Mouse (Mus musculus) bone marrow macrophage, adult 2 months (primary cell): ENCODE results near the gene Ddc. TPM values are rescaled to one million over a fixed set of nuclear protein-coding genes. Genes with fewer than 3 reads are reported as not detected.

ENCODE experiments used
- H3K27ac ChIP-seq: 2 replicates; pipeline ENCODE4 v1.5.1; 2012; ENCODE audit warnings: low read depth, low read length; ENCODE audit not compliant: insufficient read depth
- H3K4me1 ChIP-seq: 2 replicates; pipeline ENCODE4 v1.6.1; 2012; ENCODE audit warnings: low read length; ENCODE audit not compliant: control insufficient read depth, insufficient read depth
- H3K4me3 ChIP-seq: 2 replicates; pipeline ENCODE4 v1.5.1; 2012; ENCODE audit warnings: mild to moderate bottlenecking, low read length, moderate library complexity; ENCODE audit not compliant: insufficient read depth
- CTCF ChIP-seq: IDR thresholded peaks from 2 replicates; pipeline ENCODE4 v1.5.1; 2012; ENCODE audit warnings: low read depth, mild to moderate bottlenecking, low read length, moderate library complexity
- POLR2A ChIP-seq: IDR thresholded peaks from 2 replicates; pipeline ENCODE4 v1.6.1; 2012; ENCODE audit warnings: mild to moderate bottlenecking, low read depth, low read length, borderline replicate concordance
- polyA plus RNA-seq: library from polyadenylated mRNA; stranded (reverse); fragments of >200 nt; gene quantifications from 2 replicates; pipeline ENCODE4 v1.2.4, GENCODE M21; 2012; ENCODE audit not compliant: missing spikeins, insufficient read depth, insufficient read length

Gene Ddc
- polyA plus RNA-seq, 1 experiment = not detected

DNA sequence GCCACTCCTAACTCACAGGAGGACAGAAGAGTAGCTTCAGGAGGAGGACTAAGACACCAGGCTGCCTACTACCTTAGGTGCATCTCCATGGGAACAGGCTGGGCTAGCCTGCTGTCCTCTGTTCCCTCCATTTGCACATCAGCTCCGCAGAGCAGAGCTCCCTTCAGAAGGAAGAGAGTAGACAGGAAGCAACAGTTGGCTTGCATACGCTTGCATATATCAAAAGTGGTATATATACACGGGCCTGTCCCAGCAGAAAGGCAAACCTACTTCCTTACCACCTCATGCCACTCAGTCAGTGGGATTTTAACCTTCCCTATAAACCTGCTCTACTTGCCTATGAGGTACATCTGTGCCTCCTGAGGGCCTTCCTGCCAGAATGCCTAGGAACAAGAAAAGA is 9.2 kb downstream of the Ddc start:
- Histone ChIP-seq H3K4me3 (no peak overlapping the region), H3K4me1 (peaks cover 25% of the 10 kb centered on the region), H3K27ac (no peak overlapping the region)
- TF ChIP-seq POLR2A = no peak
- TF ChIP-seq CTCF = no peak

DNA sequence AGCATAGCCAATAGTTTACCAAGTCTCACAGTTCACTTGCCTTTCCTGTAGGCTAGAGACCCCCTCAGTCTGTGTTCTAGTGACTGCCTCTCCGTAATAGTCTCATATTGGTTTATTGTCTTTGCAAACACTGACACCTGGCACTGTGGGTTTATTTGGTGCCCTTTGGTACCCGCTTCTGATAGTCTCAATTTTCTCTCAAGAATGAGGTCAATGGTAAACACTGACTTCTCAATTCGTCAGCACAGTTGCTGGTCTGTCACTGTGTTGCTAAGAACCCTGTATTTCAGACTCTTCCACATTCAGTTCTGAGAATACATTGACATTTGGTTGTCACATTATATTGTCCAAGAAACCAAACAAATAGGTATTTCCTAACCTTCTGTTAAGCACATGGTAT is 9.9 kb downstream of the Ddc start:
- Histone ChIP-seq H3K27ac (no peak overlapping the region), H3K4me3 (no peak overlapping the region), H3K4me1 (peaks cover 25% of the 10 kb centered on the region)
- TF ChIP-seq POLR2A (no peak), CTCF (no peak)

DNA sequence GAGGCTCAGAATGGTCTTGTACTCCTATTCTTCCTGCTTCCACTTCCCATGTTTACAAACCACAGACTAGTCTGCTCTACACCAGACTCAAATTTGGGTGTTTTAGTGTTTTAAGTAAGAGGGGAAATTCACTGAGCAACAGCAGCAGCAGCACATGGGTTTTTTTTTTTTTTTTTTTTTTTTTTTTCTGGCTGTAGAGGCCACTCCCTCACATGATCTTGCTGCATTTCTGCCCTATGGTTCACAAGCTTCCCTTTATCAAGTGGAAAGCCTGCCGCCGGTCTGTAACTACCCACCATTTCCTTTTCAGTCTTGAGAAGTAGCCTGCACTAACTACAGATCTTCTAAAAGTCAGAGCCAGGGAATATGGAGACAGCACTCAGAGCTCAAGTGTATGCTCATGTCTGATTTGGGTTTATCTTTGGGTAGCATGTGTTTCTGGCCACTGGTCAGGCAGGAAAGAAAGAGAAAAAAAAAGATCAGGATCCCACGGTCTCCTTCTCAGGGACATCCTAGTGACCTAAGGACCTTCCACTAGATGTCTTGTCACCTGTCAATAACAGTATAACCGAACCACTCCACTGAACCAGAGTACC is 11.4 kb downstream of the Ddc start:
- H3K27ac ChIP-seq = peak overlapping the region; percentile 69
- H3K4me1 ChIP-seq = peaks cover 25% of the 10 kb centered on the region
- H3K4me3 ChIP-seq = no peak overlapping the region
- no peak for TF ChIP-seq POLR2A
- no peak for TF ChIP-seq CTCF

DNA sequence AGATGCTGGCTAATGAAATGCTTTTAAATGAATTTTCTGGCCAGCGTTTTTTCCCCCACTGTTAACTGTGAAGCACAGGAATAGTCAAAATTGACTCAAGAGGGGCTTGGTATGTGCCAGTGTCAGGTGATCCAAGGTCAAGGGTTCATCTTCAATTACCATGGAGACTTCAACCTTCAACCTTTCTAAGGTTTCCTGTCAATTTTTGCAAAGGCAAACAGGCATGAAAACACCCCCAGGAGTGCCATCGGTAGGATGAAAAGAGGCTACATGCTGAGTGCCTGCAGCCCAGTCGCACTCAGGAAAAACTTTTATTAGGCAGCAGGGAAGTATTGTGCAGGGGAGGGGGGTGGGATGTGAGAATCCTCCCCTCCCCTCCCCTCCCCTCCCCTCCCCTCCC is 12.0 kb downstream of the Ddc start:
- Histone ChIP-seq H3K27ac (peak overlapping the region; percentile 11; the same call in 1 of the 2 replicates), H3K4me1 (peaks cover 25% of the 10 kb centered on the region), H3K4me3 (no peak overlapping the region)
- TF ChIP-seq CTCF = no peak
- TF ChIP-seq POLR2A = no peak

DNA sequence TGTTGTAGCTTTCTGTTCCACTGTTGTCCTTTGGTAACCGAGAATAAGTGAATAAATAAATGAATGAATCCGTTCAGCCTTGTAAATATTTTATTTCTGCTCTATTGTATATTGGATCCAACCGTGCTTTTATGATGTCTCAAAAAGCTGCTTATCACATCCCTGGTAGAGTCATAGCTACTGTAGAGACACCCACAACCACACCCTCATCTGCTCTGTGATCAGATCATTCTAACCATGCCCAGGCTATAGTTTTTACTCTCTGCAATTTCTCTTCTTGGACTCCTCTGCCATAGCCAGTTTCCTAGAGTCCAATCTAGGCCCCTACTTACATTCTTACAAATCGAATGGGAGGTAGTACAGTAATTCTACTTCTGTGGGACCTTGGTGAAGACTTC is 12.7 kb downstream of the Ddc start:
- TF ChIP-seq POLR2A = no peak
- TF ChIP-seq CTCF = no peak
- H3K4me3 ChIP-seq = no peak overlapping the region
- H3K4me1 ChIP-seq = peaks cover 25% of the 10 kb centered on the region
- no peak overlapping the region for H3K27ac ChIP-seq

DNA sequence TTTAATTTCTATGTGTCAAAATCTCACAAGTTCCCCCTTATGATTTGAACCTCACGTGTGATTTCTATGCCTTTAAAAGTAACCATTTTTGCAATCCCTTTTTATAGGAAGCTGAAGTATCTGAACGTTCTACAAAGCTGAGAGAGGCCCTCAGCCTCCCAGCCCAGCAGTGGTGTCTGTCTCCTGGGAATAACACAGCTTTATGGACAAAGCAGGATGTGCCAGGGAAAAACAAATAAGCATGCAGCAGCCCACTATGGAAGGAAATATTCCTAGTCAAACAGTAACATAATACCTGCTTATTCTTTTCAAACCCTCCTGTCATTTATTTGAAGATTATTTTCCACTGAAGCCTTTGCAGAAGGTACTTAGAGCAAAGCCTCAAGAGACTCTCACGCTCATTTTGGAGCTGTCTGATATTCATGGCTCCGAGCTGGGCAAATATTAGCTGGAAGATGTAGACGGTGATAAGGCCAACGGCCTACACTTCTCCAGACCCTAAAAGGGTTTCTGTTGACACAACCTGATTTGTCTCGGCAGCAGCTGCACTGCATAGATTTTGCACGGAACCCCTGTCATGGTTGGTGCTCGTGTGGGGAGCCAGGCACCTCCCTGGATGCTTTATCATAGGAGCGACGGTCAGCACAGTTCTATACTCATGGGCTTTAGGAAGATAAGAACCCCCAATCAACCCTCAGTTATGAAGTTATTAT is 13.3 kb downstream of the Ddc start:
- TF ChIP-seq CTCF (no peak), POLR2A (no peak)
- peaks cover 25% of the 10 kb centered on the region for H3K4me1 ChIP-seq
- no peak overlapping the region for H3K4me3 ChIP-seq
- no peak overlapping the region for H3K27ac ChIP-seq

DNA sequence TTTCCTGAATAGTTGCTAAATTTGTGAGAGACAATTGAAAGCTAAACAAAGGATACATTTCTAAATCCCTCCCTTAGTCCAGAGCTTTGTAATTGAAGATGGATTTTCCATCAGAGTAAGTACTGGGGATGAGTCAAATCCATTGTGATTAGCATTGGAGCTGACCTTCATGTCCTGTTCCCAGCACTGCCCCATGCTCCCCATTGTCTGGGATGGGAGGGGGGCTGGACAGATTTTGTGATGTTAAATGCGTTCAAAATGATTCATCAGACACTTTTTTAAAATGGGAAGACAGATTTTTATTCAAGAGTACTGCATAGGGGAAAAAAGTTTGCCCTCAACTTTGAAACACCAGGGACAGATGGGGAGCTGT is 16.2 kb downstream of the Ddc start:
- H3K4me1 ChIP-seq = peaks cover 9% of the 10 kb centered on the region
- no peak overlapping the region for H3K27ac ChIP-seq
- H3K4me3 ChIP-seq = no peak overlapping the region
- TF ChIP-seq CTCF (no peak), POLR2A (no peak)

DNA sequence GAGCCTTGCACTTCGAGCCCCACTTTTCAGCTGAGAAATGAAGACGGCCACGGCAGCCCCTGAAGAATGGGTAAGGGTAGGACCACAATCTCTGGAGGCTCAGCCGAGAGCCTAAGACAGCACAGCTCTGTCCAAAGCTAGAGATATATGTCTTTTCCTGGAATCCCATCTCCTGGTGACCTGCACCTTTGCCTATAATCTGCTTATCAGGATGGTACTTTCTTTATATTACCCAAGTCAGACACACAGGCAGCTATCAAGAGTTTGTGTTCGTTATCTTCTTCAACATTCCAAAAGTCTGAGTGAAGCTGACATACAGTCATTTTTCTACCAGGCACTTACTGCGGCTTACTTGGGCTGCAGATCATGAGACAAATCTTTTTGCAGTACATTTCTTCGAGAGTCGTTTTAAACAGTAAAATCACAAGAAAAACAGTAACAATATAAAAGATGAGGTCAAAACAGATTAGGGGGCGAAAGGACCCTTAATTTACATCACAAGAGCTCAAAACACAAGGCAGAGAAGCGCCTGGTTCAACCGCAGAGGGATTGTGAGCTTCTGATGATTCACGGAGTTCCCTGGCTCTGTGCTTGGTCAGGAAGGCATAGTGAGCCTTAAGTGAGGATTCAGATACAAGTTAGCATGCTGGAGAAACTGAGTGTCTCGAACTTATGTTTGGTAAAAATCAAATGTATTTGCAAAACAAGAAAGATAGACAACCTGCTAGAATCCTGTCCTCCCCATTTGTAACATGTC is 16.7 kb downstream of the Ddc start:
- Histone ChIP-seq H3K4me1 (peaks cover 7% of the 10 kb centered on the region), H3K4me3 (no peak overlapping the region), H3K27ac (no peak overlapping the region)
- TF ChIP-seq CTCF (no peak), POLR2A (no peak)

DNA sequence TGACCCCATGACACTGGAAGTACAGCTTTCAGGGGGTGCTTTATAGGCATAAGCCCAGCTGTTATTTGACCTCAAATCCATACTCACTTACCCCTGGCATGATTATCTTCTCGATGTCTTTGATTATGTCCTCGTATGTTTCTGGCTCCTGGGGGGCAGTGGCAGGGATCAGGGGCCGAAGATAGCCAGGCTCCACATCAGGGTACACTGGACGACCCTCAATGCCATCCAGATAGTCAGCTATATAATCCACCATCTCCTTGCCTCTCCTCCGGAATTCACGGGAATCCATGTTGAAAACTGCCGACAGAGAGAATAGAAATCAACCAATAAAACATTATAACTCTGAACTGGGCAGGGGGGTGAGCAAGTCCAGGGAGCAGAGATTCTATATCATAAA is 17.6 kb downstream of the Ddc start:
- no peak for TF ChIP-seq POLR2A
- H3K27ac ChIP-seq = no peak overlapping the region
- H3K4me1 ChIP-seq = no peaks in the 10 kb centered on the region
- H3K4me3 ChIP-seq = no peak overlapping the region

DNA sequence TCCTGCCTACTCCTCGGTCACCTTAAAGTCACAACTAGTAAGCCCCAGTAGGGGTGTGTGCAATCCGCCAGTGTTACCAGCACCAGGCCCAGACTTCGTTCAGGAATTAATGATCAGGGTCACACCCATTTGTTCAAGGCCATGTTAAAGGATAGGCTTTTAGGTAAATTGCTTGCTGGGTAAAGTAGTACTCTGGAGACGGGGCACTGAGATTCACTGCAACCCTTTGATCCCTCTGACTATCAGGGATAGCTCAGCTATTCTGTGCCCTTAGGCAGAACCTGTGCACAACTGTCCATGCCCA is 18.3 kb downstream of the Ddc start:
- Histone ChIP-seq H3K4me1 (no peaks in the 10 kb centered on the region), H3K27ac (no peak overlapping the region)
- no peak for TF ChIP-seq POLR2A
- no peak for TF ChIP-seq CTCF

DNA sequence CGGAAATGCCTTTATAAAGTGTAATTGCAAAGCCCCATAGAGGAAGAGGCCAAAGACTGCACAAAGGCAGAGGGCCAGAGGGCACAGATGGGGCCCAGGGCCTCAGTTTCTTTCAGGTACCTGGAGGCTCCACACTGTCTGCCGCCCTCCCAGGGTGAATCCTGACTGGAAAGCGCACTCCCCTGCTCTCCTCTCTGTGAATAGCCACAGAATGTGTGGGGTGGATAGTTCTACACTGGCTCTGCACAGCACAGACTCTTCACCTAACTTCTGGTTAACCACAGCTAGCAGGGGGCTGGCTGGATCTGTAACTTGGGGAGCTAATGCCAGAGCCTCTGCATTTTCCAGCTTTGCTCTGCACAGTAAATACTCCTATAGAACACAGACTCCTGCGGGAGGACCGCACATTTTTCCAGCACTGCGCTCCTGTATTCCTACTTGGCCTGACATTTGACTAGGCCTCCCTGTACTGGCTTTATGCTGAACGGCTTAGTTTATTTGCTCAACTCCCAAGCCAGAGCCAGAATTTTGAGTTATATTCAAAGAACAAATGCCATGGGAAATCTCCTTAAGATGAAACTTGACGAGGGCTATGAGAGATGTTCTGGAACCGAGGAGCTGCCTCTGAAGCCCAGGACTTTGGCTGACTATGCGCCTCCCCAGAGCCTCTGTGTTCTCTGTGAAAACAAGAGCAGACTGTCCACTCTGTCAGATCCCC is 18.8 kb downstream of the Ddc start:
- Histone ChIP-seq H3K4me1 (no peaks in the 10 kb centered on the region), H3K27ac (no peak overlapping the region), H3K4me3 (no peak overlapping the region)
- TF ChIP-seq POLR2A (no peak), CTCF (no peak)

More for the DNA sequence above, 18.3 kb downstream of the Ddc start:
- H3K4me3 ChIP-seq = no peak overlapping the region
